Mouse (Mus musculus) brain, embryonic 14.5 days (tissue): ENCODE data around the gene Nufip2. TPM values are rescaled to one million over a fixed set of nuclear protein-coding genes. Genes with fewer than 3 reads are reported as not detected.

Experiments used
- DNase-seq: peaks from one replicate; pipeline ENCODE4 v3.0.0-alpha.2; 2011; ENCODE audit warnings: low read depth
- CTCF ChIP-seq: fragments of 200-500 bp; IDR thresholded peaks from 2 replicates; pipeline ENCODE4 v1.5.1; 2012; ENCODE audit warnings: inconsistent platforms, mild to moderate bottlenecking, moderate library complexity, borderline replicate concordance; ENCODE audit not compliant: insufficient read depth, insufficient read length; ENCODE audit errors: extremely low read depth
- POLR2A ChIP-seq: fragments of 200-500 bp; IDR thresholded peaks from 2 replicates; pipeline ENCODE4 v1.6.1; 2012; ENCODE audit warnings: mild to moderate bottlenecking, inconsistent platforms, borderline replicate concordance; ENCODE audit not compliant: poor library complexity, insufficient read depth, insufficient read length, severe bottlenecking; ENCODE audit errors: extremely low read depth
- polyA plus RNA-seq: library from polyadenylated mRNA; depleted of rRNA; stranded (reverse); fragments of >200 nt; gene quantifications from 2 replicates; pipeline ENCODE4 v1.2.3, GENCODE M21; 2012

Gene Nufip2
- polyA plus RNA-seq, 1 experiment: 19.2 TPM

GRCm38 (mm10) chr11:77777937-77778336 lies 92.0 kb downstream of the Nufip2 start:
- no peak for DNase-seq
- TF ChIP-seq CTCF (no peak), POLR2A (no peak)

GRCm38 (mm10) chr11:77779240-77779639 lies 93.3 kb downstream of the Nufip2 start:
- DNase-seq: no peak
- TF ChIP-seq POLR2A (no peak), CTCF (no peak)

DNA sequence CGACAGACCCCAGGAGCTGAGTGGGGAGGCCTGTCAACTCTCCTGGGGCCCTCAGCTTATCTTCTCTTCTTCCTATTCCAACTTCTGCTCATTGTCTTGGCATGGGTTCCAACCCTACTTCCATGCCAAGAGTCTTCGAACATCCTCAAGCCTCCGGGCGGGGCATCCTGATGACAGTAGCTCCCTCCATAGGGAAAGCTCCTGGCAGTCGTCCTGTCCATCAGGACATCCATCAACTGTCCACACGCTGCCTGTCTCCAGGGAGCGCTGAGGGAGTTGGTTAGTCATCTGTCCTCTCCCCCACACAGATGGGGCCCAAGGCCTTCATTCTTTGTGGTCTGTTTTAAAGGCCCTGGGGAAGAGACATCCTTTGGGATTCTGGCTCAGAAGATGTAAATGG lies 95.1 kb downstream of the Nufip2 start:
- TF ChIP-seq CTCF: no peak
- no peak for TF ChIP-seq POLR2A
- no peak for DNase-seq

DNA sequence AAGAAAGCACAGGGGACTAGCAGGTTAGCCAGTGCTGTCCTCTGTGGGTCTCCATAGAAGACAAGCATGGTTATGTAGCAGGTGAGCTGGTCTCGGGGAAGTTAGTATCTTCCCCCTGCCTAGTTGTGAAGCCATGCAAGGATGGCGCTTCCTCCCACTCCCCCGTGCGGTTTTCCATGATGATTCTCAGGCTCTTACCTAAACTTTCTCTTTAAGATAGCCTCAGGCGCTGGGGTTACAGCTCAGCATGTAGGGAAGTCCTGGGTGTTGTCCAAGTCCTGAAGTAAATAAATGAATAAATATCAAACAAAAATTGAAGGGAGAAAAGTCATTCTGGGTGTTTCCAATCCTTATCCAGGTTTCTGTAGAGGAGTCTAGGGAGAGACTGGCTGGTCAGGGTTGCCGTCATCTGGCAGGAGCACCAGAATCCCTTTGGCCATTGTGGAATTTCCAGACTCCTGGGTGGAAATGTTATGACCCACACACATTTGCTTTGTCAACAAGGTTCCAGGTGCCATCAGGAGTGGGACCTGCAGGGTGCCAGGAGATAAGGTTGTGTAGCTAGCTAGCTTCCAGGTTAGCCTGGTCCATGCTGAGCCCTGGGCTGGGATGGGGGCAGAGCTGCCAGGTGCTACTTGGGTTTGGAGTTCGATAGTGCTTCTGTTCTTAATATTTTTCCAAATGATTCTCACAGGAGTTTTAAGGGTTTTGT lies 96.3 kb downstream of the Nufip2 start:
- TF ChIP-seq POLR2A (no peak), CTCF (no peak)
- no peak for DNase-seq

GRCm38 (mm10) chr11:77783211-77783746 lies 97.3 kb downstream of the Nufip2 start:
- DNase-seq: peak; percentile 30
- TF ChIP-seq CTCF: no peak
- no peak for TF ChIP-seq POLR2A

GRCm38 (mm10) chr11:77783747-77784646 lies 98.0 kb downstream of the Nufip2 start:
- peak; percentile 51 for DNase-seq

DNA sequence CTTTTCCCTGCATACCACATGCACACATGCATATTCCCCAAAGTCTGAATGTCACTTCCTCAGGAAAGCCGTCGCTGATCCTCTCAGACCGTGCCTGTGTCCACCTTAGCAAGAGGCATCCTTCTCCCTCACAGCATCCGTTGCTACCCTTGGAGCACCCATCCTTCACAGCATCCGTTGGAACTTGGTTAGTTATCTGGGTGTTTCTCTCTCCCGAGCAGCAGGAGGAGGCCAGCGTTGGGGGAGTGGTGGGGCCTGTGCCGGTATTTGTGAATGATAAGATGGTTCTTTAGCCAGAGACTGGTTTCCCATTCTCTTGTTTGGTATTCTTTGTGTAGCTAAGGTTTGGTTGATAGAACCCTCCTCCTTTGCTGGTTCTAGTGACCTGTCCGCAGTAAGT lies 98.9 kb downstream of the Nufip2 start:
- DNase-seq: no peak
- TF ChIP-seq POLR2A: no peak
- TF ChIP-seq CTCF: no peak

More at GRCm38 (mm10) chr11:77783747-77784646, 98.0 kb downstream of the Nufip2 start:
- TF ChIP-seq POLR2A (no peak), CTCF (peak; percentile 26; the same call in 1 of the 2 replicates)

DNA sequence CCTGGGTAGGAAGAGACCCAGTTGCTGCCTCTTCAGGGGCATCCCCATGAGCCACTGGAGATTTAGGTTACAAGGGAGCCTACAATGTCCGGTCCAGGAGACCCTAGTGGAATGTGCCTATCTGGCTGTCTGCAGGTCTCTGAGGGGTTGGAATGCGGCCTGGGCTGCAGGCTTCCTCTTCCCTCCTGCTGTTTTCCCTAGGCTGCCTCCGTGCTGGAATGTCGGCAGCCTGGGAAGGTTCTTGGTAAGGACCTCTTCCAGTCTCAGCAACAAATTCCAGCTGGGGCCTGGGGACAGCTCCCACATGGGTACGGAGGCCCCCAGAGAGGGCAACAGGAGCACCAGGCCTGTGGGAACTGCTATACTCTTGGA lies 99.4 kb downstream of the Nufip2 start:
- no peak for DNase-seq
- TF ChIP-seq POLR2A: no peak
- TF ChIP-seq CTCF: no peak

GRCm38 (mm10) chr11:77785768-77786561 lies 100.0 kb downstream of the Nufip2 start:
- DNase-seq: peak; percentile 72
- TF ChIP-seq POLR2A: no peak
- no peak for TF ChIP-seq CTCF

- DNase-seq: no peak
- TF ChIP-seq CTCF (no peak), POLR2A (no peak)
These were observed 101.8 kb downstream of the Nufip2 start, which contains the start of gene Gm10277 for GRCm38 (mm10) chr11:77787707-77788106. Gene Gm10277, minus strand, starts transcription at chr11:77787747.
